Mouse (Mus musculus) brain, embryonic 14.5 days (tissue): ENCODE results near the gene A430005L14Rik.

Source experiments
- CTCF ChIP-seq: fragments of 200-500 bp; IDR thresholded peaks from 2 replicates; pipeline ENCODE4 v1.5.1; 2012; ENCODE audit warnings: inconsistent platforms, mild to moderate bottlenecking, moderate library complexity, borderline replicate concordance; ENCODE audit not compliant: insufficient read depth, insufficient read length; ENCODE audit errors: extremely low read depth
- POLR2A ChIP-seq: fragments of 200-500 bp; IDR thresholded peaks from 2 replicates; pipeline ENCODE4 v1.6.1; 2012; ENCODE audit warnings: mild to moderate bottlenecking, inconsistent platforms, borderline replicate concordance; ENCODE audit not compliant: poor library complexity, insufficient read depth, insufficient read length, severe bottlenecking; ENCODE audit errors: extremely low read depth

DNA sequence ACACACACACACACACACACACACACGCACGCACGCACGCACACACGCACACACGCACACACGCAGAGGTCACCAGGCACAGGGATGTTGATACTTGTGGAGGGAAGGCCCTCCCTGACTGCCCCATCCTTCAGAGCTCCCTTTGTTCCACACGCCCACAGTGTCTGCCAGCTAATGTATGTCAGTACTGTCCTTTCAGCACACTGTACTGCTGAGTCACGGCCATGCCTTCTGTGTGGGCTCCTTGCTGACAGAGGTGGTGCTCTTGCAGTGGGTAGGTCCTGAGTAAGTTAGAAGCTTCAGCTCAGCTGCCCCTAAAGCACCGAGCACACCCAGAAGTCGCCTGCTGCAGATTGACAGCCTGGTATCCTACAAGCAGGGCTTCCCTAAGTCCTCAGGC, 23.4 kb downstream of the A430005L14Rik start:
- TF ChIP-seq CTCF (no peak), POLR2A (no peak)
